Mouse (Mus musculus): ENCODE results near the gene Fam118b. TPM values are rescaled to one million over a fixed set of nuclear protein-coding genes. Genes with fewer than 3 reads are reported as not detected.

The Fam118b gene
- polyA plus RNA-seq, 1 experiment, result 0.20 TPM

DNA sequence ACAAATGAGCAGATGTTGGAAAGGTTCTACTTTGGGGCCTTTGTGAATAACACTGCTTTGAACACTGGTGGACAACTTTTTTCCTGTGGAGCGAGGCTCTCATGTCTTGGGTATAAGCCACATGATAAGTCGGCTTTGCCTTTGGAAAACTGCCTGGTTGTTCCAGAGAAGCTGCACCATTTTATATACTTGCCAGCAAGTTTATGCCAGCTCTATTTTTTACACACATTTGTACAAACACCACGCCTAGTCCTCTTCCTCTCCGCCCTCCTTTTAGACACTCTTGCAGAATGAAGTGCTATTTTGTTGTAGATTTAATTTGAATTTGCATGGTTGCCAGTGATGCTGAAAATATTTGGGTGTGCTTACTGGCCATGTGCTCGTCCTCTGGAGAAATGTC lies 25.9 kb upstream of the Fam118b start:
- no peak overlapping the region for H3K4me3 ChIP-seq (replicated peaks)
- H3K36me3 ChIP-seq (ENCODE audit: control insufficient read depth), result no peaks in the 10 kb centered on the region
- TF ChIP-seq TAL1 (IDR thresholded peaks at IDR 0.05; ENCODE audit: low read length) (no peak), GATA1 (IDR thresholded peaks at IDR 0.05; ENCODE audit: low read length) (no peak)
- no peaks in the 10 kb centered on the region for H3K27me3 ChIP-seq (ENCODE audit: control insufficient read depth)
- no peaks in the 10 kb centered on the region for H3K4me1 ChIP-seq (ENCODE audit: control insufficient read depth)
- no peaks in the 10 kb centered on the region for H3K9me3 ChIP-seq (ENCODE audit: control insufficient read depth, low read length)

DNA sequence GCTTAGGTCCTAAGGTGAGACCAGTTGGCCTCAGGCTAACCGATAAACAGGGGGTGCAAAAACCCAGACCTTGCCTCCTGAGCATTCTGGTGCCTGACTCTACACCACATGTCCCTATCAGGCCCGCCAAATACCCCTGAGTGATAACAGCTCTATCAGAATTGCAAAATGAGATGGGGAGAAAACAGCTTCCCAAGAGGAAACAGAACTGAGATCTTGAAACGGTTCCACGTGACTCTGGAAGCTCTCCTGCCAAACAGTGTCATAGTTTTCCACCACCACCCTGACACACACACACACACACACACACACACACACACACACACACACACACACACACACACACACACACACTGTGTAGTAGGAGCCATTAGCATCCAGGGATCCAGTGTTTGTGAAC lies 23.3 kb upstream of the Fam118b start:
- Histone ChIP-seq H3K9me3 (ENCODE audit: control insufficient read depth, low read length) (no peaks in the 10 kb centered on the region), H3K36me3 (ENCODE audit: control insufficient read depth) (no peaks in the 10 kb centered on the region), H3K4me1 (ENCODE audit: control insufficient read depth) (no peaks in the 10 kb centered on the region), H3K27me3 (ENCODE audit: control insufficient read depth) (no peaks in the 10 kb centered on the region), H3K4me3 (replicated peaks) (no peak overlapping the region)
- TF ChIP-seq TAL1 (IDR thresholded peaks at IDR 0.05; ENCODE audit: low read length) (no peak), GATA1 (IDR thresholded peaks at IDR 0.05; ENCODE audit: low read length) (no peak)

DNA sequence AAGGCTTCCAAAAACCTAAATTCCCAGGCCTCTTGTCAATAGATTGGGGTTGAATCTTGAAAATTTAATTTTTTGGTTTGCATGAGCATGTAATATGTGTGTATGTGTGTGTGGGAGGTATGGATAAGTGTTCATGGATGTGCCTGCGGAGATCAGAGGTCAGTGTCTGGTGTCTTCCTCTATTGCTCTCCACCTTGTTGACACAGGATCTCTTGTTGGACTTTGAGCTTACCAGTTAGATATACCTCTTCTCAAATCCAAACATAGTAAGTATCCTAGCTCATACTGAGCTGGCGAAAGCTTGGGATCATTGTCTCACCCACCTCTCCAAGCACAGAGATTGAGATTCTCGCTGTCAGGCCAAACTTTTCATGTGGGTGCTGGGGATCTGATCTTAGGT lies 22.8 kb upstream of the Fam118b start:
- no peaks in the 10 kb centered on the region for H3K4me1 ChIP-seq (ENCODE audit: control insufficient read depth)
- no peaks in the 10 kb centered on the region for H3K27me3 ChIP-seq (ENCODE audit: control insufficient read depth)
- H3K36me3 ChIP-seq (ENCODE audit: control insufficient read depth), result no peaks in the 10 kb centered on the region
- H3K9me3 ChIP-seq (ENCODE audit: control insufficient read depth, low read length), result no peaks in the 10 kb centered on the region
- no peak for TF ChIP-seq TAL1 (IDR thresholded peaks at IDR 0.05; ENCODE audit: low read length)
- TF ChIP-seq GATA1 (IDR thresholded peaks at IDR 0.05; ENCODE audit: low read length), result no peak
- no peak overlapping the region for H3K4me3 ChIP-seq (replicated peaks)

DNA sequence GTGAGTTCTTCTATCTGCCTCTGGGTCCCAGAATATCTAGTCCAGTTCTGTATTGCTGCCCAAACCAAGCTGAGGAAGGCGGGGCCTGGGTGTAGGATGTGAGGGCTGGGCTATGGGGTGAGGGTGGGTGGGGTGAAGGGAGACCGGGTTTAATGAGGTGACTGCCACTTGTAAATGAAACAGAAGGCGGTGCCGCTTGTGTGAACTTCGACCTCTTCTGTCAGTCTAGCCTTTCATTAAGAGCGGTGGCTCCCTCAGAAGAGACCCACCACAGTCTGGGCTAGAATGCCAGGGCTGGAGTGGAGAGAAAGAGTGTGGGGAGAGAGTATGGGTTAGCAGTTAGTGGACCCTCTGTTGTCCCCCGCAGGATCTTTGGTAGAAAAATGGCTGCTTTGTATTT lies 22.4 kb upstream of the Fam118b start:
- no peaks in the 10 kb centered on the region for H3K4me1 ChIP-seq (ENCODE audit: control insufficient read depth)
- no peak overlapping the region for H3K4me3 ChIP-seq (replicated peaks)
- no peaks in the 10 kb centered on the region for H3K27me3 ChIP-seq (ENCODE audit: control insufficient read depth)
- H3K9me3 ChIP-seq (ENCODE audit: control insufficient read depth, low read length), result no peaks in the 10 kb centered on the region
- TF ChIP-seq GATA1 (IDR thresholded peaks at IDR 0.05; ENCODE audit: low read length) (no peak), TAL1 (IDR thresholded peaks at IDR 0.05; ENCODE audit: low read length) (no peak)
- H3K36me3 ChIP-seq (ENCODE audit: control insufficient read depth), result no peaks in the 10 kb centered on the region

DNA sequence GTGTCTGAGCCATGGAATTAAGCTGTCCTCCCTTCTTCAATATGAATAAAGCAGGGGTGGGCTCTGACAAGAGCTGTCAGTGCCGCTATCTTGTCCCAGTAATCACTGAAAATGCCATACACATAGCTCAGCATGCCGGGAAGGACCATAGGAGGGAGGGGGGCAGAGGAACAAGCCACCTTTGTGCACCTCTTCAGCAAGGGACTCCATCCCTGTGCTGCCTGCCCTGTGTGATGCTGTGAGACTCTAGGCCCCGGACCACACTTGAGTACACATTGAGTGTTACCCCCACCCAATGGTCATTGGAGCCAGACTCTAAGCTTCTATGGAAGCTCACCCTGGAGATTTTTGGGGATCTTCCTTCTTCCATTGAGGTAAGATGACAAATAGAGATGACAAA lies 18.7 kb upstream of the Fam118b start:
- H3K36me3 ChIP-seq (ENCODE audit: control insufficient read depth), result no peaks in the 10 kb centered on the region
- no peaks in the 10 kb centered on the region for H3K9me3 ChIP-seq (ENCODE audit: control insufficient read depth, low read length)
- no peak overlapping the region for H3K4me3 ChIP-seq (replicated peaks)
- TF ChIP-seq TAL1 (IDR thresholded peaks at IDR 0.05; ENCODE audit: low read length) (no peak), GATA1 (IDR thresholded peaks at IDR 0.05; ENCODE audit: low read length) (no peak)
- H3K4me1 ChIP-seq (ENCODE audit: control insufficient read depth), result no peaks in the 10 kb centered on the region
- H3K27me3 ChIP-seq (ENCODE audit: control insufficient read depth), result no peaks in the 10 kb centered on the region

DNA sequence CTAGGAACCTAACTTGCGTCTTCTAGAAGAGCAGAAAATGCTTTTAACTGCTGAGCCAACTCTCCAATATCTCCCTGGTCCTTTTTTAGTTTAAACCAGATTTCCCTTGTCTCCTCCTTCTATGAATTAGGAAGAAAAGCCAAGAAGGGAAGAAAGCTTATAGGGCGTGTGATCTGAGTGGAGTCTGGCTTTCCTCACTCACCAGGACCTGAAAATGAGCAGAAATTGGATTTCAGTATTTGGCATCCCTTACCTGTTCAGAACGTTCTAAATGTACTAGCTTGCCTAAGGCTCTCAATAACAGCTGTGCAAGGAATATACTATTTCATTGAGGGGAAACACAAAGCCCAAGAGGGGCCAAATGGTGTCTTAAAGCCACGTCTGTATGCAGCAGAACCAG lies 16.7 kb upstream of the Fam118b start:
- Histone ChIP-seq H3K4me3 (replicated peaks) (no peak overlapping the region), H3K36me3 (ENCODE audit: control insufficient read depth) (no peaks in the 10 kb centered on the region), H3K9me3 (ENCODE audit: control insufficient read depth, low read length) (no peaks in the 10 kb centered on the region), H3K4me1 (ENCODE audit: control insufficient read depth) (no peaks in the 10 kb centered on the region), H3K27me3 (ENCODE audit: control insufficient read depth) (no peaks in the 10 kb centered on the region)
- no peak for TF ChIP-seq TAL1 (IDR thresholded peaks at IDR 0.05; ENCODE audit: low read length)

DNA sequence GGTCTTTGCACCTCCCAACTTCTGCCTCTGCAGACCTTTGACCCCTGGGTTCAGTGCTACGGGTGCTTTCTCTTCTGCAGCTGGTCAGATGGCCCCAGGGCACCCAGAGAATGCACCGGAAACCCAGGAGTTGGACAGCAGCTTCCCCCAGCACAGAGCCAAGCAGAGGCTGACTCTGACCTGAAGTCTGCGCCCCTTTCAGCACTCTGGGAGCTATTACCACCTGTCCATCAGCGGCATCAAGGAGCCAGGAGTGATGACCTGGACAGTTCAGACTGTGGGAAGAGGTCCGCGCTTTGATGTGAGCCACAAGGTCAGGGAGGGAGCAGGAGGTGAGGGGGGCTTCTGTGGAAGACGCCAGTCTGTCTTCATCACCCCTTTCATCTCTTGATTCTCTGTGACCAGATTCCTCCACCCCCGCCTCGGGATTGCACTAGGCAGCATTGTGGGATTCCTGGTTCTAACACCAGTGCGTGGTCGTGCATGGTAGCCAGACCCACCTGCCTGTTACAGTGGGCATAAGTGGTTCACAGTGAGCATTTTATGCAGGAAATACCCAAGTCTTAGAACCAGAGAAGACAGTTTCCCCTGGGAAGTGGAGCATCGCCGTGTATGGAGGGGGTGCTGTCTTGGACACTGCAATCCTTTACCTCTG lies 15.9 kb upstream of the Fam118b start:
- TF ChIP-seq GATA1 (IDR thresholded peaks at IDR 0.05; ENCODE audit: low read length), result no peak
- H3K4me3 ChIP-seq (replicated peaks), result no peak overlapping the region
- H3K4me1 ChIP-seq (ENCODE audit: control insufficient read depth), result no peaks in the 10 kb centered on the region
- no peaks in the 10 kb centered on the region for H3K9me3 ChIP-seq (ENCODE audit: control insufficient read depth, low read length)
- no peaks in the 10 kb centered on the region for H3K36me3 ChIP-seq (ENCODE audit: control insufficient read depth)
- no peaks in the 10 kb centered on the region for H3K27me3 ChIP-seq (ENCODE audit: control insufficient read depth)

DNA sequence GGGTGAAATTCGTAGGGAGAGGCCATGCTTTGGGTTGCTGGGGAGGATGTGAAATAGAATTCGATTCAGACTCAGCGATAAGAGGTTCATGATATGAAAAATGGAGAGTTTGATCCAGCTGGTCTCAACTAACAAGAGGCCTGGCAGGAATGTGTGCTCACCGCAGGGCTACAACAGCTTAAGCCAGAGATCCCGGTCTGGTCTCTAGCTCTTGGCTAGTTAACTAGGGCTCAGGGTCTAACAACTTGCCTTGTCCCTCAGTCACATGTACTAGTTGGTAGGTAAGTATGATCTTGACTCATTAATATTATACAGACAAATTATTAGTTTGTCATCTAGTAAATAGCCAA lies 15.2 kb upstream of the Fam118b start:
- Histone ChIP-seq H3K36me3 (ENCODE audit: control insufficient read depth) (peaks cover 3% of the 10 kb centered on the region), H3K9me3 (ENCODE audit: control insufficient read depth, low read length) (no peaks in the 10 kb centered on the region), H3K4me1 (ENCODE audit: control insufficient read depth) (no peaks in the 10 kb centered on the region), H3K4me3 (replicated peaks) (no peak overlapping the region), H3K27me3 (ENCODE audit: control insufficient read depth) (no peaks in the 10 kb centered on the region)
- TF ChIP-seq GATA1 (IDR thresholded peaks at IDR 0.05; ENCODE audit: low read length), result no peak
- TF ChIP-seq TAL1 (IDR thresholded peaks at IDR 0.05; ENCODE audit: low read length), result no peak

DNA sequence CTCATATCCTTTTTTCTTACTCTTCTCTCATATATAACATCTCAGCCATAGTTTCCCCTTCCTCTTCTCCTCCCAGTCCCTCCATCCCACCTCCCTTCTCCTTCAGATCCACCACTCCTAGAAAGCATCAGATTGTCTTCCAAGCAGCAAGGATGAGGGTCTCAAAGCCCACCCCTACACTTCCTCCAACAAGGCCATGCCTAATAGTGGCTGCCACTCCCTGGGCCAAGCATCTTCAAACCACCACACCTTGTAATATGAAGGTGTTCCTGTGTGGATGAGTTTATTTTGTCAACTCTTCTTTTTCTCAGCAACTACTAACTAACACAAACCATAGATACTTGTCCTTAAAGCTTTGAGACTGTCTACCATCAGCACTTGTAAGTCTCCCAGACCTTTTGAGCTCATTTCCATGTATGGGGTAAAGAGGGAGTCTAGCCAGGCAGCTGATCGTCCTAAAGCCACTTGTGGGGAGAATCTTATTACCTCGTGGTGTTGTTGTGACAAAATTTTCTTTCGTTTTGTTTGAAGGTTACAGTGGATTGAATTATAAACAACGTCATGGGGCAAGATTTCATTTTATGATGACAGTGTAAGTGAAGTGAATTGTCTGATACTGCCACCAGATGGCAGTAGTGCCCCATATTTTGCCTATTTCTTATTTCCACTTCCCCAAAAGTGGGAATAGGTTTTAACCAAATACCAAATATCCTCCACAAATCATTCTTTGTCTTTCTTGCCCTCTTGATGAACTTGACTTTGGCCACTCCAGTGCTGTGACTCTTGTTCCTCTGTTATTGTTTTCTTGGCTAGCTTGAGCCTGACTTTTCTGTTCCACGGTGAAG lies 14.6 kb upstream of the Fam118b start:
- peaks cover 9% of the 10 kb centered on the region for H3K36me3 ChIP-seq (ENCODE audit: control insufficient read depth)
- H3K9me3 ChIP-seq (ENCODE audit: control insufficient read depth, low read length), result no peaks in the 10 kb centered on the region
- TF ChIP-seq TAL1 (IDR thresholded peaks at IDR 0.05; ENCODE audit: low read length) (no peak), GATA1 (IDR thresholded peaks at IDR 0.05; ENCODE audit: low read length) (no peak)
- no peaks in the 10 kb centered on the region for H3K4me1 ChIP-seq (ENCODE audit: control insufficient read depth)
- H3K4me3 ChIP-seq (replicated peaks), result no peak overlapping the region
- H3K27me3 ChIP-seq (ENCODE audit: control insufficient read depth), result no peaks in the 10 kb centered on the region

Measured in erythroblast, embryonic 14.5 days (primary cell).